In the genomic region with DNA sequence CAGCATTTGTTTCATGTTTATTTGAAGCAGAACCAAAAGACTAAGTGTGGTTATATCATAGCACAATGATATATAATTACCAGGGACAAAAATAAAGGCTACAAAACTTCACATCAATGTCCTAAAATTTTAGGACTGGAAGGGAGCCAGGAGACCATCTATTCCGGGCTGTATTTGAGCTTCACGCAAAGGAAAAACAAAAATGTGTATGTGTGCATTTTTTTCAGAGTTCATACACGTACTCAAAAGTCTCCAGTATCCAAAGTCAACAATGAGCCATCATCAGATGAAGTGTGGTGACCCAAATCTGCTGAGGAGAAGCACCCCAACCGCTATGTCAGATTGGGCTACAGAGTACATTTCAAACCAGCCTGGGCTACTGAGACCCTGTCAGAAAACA, we compare ENCODE assay signal across 25 mouse cellular contexts. TPM values are rescaled to one million over a fixed set of nuclear protein-coding genes. Genes with fewer than 3 reads are reported as not detected.
DNase-seq lines count a peak whose midpoint lies in the region; ATAC-seq and TF ChIP-seq lines count a peak whose summit lies in the region.
"Had no signal": no experiment of that assay in that cellular context is flagged by ENCODE, and none has a peak within 500 bp of the region (broad histone marks: within the 10 kb centered on the region; RNA-seq: fewer than 3 reads in every experiment).

No protein-coding gene starts in this region.

- H3K4me2 ChIP-seq in kidney, embryonic 15.5 days = no peak overlapping the region
- H3K4me2 ChIP-seq in lung, embryonic 14.5 days = no peak overlapping the region
- H3K4me2 ChIP-seq: forebrain, embryonic 12.5 days; forebrain, embryonic 15.5 days; heart, embryonic 12.5 days; heart, embryonic 15.5 days; hindbrain, embryonic 13.5 days had no signal

- peaks cover 4% of the 10 kb centered on the region; the same call in 1 of the 2 replicates for H3K36me3 ChIP-seq in kidney, embryonic 15.5 days
- no peaks in the 10 kb centered on the region for H3K36me3 ChIP-seq in lung, embryonic 14.5 days (ENCODE audit: insufficient read depth)
- H3K36me3 ChIP-seq: forebrain, embryonic 15.5 days; heart, embryonic 12.5 days; heart, embryonic 15.5 days had no signal

- peak overlapping the region; percentile 37 for H3K27ac ChIP-seq in kidney, embryonic 15.5 days
- H3K27ac ChIP-seq in lung, embryonic 14.5 days (ENCODE audit: low read depth) = no peak overlapping the region
- H3K27ac ChIP-seq in olfactory bulb, adult 2 months (ENCODE audit: insufficient read depth, low read depth, low read length) = peak overlapping the region; percentile 9; the same call in 1 of the 2 replicates
- H3K27ac ChIP-seq: forebrain, embryonic 12.5 days; forebrain, embryonic 15.5 days; heart, embryonic 15.5 days; hindbrain, embryonic 10.5 days; hindbrain, embryonic 13.5 days had no signal

- no peak for TF ChIP-seq CTCF in lung, embryonic 14.5 days (IDR thresholded peaks at IDR 0.05; ENCODE audit: low read depth)
- TF ChIP-seq CTCF in olfactory bulb, adult 2 months (IDR thresholded peaks at IDR 0.05; ENCODE audit: insufficient read depth, low read depth, low read length) = no peak

- no peaks in the 10 kb centered on the region for H3K9me3 ChIP-seq in kidney, embryonic 15.5 days (replicated peaks)
- no peaks in the 10 kb centered on the region for H3K9me3 ChIP-seq in lung, embryonic 14.5 days (ENCODE audit: low read depth, low read length)
- H3K9me3 ChIP-seq: forebrain, embryonic 12.5 days; forebrain, embryonic 15.5 days; heart, embryonic 12.5 days; heart, embryonic 15.5 days; hindbrain, embryonic 10.5 days; hindbrain, embryonic 13.5 days had no signal

- DNase-seq in kidney, adult 11 months = no peak
- DNase-seq in lung, embryonic 14.5 days = peak; percentile 36
- DNase-seq in lung, postnatal 36 days = no peak
- DNase-seq in urinary bladder, postnatal 25 days (ENCODE audit: low spot score) = no peak
- DNase-seq: adrenal gland, adult 2 months; adrenal gland, postnatal 14 days; cerebellum, adult 11 months; cerebellum, adult 2 months; cerebellum, adult 9-11 months; cerebellum, postnatal 25 days; gastrocnemius, postnatal 25 days; heart, adult 18-20 months; heart, postnatal 10 days; heart, postnatal 36 days had no signal

- H3K4me3 ChIP-seq in kidney, embryonic 15.5 days (replicated peaks) = no peak overlapping the region
- no peak overlapping the region for H3K4me3 ChIP-seq in lung, embryonic 14.5 days (ENCODE audit: low read depth, low read length)
- no peak overlapping the region for H3K4me3 ChIP-seq in olfactory bulb, adult 2 months (ENCODE audit: insufficient read depth, low read depth, low read length)
- H3K4me3 ChIP-seq: erythroblast, embryonic 14.5 days; forebrain, embryonic 12.5 days; forebrain, embryonic 15.5 days; heart, embryonic 12.5 days; heart, embryonic 15.5 days; hindbrain, embryonic 10.5 days; hindbrain, embryonic 13.5 days had no signal

- 23% methylated on average over 4 of the region's 4 CpGs for WGBS in kidney, embryonic 15.5 days
- WGBS in lung, embryonic 14.5 days = 33% methylated on average over 4 of the region's 4 CpGs
- WGBS in olfactory bulb, adult 2 months = 32% methylated on average over 4 of the region's 4 CpGs

- no peak overlapping the region for H3K9ac ChIP-seq in kidney, embryonic 15.5 days
- no peak overlapping the region for H3K9ac ChIP-seq in lung, embryonic 14.5 days
- H3K9ac ChIP-seq: forebrain, embryonic 12.5 days; forebrain, embryonic 15.5 days; heart, embryonic 12.5 days; heart, embryonic 15.5 days; hindbrain, embryonic 13.5 days had no signal

- no peak for TF ChIP-seq POLR2A in olfactory bulb, adult 2 months (IDR thresholded peaks at IDR 0.05; ENCODE audit: insufficient read depth, low read depth, low read length)

- H3K4me1 ChIP-seq in kidney, embryonic 15.5 days = peaks cover 25% of the 10 kb centered on the region
- no peaks in the 10 kb centered on the region for H3K4me1 ChIP-seq in lung, embryonic 14.5 days (ENCODE audit: insufficient read depth)
- H3K4me1 ChIP-seq in olfactory bulb, adult 2 months (ENCODE audit: control insufficient read depth, insufficient read depth, low read length) = peaks cover 7% of the 10 kb centered on the region; the same call in 1 of the 2 replicates

- H3K27me3 ChIP-seq in kidney, embryonic 15.5 days = no peaks in the 10 kb centered on the region
- no peaks in the 10 kb centered on the region for H3K27me3 ChIP-seq in lung, embryonic 14.5 days (ENCODE audit: insufficient read depth, low read length)
- H3K27me3 ChIP-seq: forebrain, embryonic 12.5 days; forebrain, embryonic 15.5 days; heart, embryonic 12.5 days; heart, embryonic 15.5 days; hindbrain, embryonic 13.5 days had no signal

- ATAC-seq in kidney, embryonic 15.5 days (replicated peaks; ENCODE audit: low FRiP score) = 0 out of 2 replicates have a peak, but pooled peaks have one; percentile 5
- ATAC-seq in lung, embryonic 14.5 days (ENCODE audit: insufficient read depth) = no peak
- ATAC-seq: CD4-positive, CD25-positive, alpha-beta regulatory T cell, adult 4 months; forebrain, embryonic 15.5 days; hindbrain, embryonic 16.5 days had no signal

RNA-seq across cellular contexts. Expression of a gene that starts 8.9 kb away (rescaled TPM):
- polyA plus RNA-seq in kidney, embryonic 15.5 days (2015; fragmentation: Nextera tagmentation; extraction: Ambion mirVana) = 35.7 and 39.2 TPM in 2 replicates
- polyA plus RNA-seq in lung, embryonic 14.5 days (2014; fragmentation: Nextera tagmentation; extraction: Ambion mirVana) = 16.2 and 18.4 TPM in 2 replicates
- 963 TPM in 1 of 2 replicates, not detected in the other for polyA plus RNA-seq in olfactory bulb, adult 2 months (2012; ENCODE audit: insufficient read depth, insufficient read length, low replicate concordance, missing spikeins)
